Mouse (Mus musculus) kidney, adult 2 months (tissue): ENCODE measurements around the gene Gm19935.

ENCODE experiments used
- CTCF ChIP-seq: fragments of 200-500 bp; conservative IDR thresholded peaks from 2 replicates; pipeline ENCODE4 v1.5.1; 2011; ENCODE audit warnings: low read depth, mild to moderate bottlenecking, control low read depth, low read length, moderate library complexity, mixed read lengths; ENCODE audit not compliant: insufficient read depth, insufficient read length
- POLR2A ChIP-seq: fragments of 200-500 bp; IDR thresholded peaks from one replicate; pipeline ENCODE4 v1.6.1; 2011; ENCODE audit warnings: low read depth, low read length, control low read depth

DNA sequence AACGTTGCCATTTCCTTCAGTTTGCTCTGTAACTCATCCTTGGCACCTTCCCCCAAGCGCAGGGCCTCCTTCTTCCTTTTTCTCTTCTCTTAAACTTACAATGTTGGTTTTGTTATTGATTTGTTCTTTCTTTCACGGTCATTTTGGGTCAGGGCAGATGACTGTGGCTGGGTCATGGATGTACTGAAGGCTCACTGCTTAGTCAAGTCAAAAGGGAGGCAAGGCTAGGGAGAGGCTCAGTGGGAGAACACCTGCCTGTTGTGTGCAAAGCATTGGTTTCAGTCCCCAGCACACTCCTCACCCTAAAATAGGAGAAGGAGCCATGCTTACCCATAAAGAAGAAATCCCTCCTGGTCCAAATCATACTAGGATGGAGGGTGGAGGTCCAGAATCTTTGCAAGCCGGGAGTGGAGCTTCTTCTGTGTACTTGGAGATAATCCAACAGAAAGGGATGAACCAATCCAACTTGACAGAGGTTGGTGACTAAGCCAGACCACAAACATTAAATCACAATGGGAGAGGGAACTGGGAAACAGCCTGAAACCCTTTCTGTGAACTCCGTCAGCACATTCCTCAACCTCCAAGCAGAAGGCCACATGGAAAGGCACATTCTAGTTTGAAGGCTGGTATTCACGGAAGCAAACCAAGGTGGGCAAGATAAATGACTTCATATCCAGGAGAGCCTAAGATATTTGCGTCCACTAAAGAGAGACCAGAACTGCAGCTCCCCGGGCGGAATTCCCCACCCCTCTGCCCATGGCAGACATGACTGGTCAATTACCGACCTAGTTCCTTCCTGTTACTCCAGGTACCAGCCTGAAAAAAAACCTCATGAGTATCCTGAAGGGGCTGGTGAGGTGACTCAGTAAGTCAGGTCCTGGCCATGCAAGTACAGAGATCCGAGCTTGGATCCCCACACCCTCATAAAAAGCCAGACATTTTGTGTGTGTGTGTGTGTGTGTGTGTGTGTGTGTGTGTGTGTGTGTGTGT, 22.8 kb upstream of the Gm19935 start:
- TF ChIP-seq POLR2A (no peak), CTCF (no peak)
